Mouse (Mus musculus) liver, embryonic 12.5 days (tissue): ENCODE results near the gene Gm5662. TPM values are rescaled to one million over a fixed set of nuclear protein-coding genes. Genes with fewer than 3 reads are reported as not detected.
"Not testable (repeated sequence)": the region's sequence is repeated elsewhere in the genome, so short reads cannot be mapped to it uniquely, and the experiment has no call there.

Experiments
- ATAC-seq: fragments of 200-750 bp; cut with Nextera tagmentation; 2 replicates; pipeline ENCODE4 v1.8.0; 2017; ENCODE audit warnings: moderate number of reproducible peaks, mild to moderate bottlenecking, moderate library complexity
- H3K27ac ChIP-seq: fragments of 300-500 bp; sonication (generic); 2 replicates; pipeline ENCODE4 v1.5.1; 2016; ENCODE audit warnings: mild to moderate bottlenecking
- H3K27me3 ChIP-seq: fragments of 300-500 bp; sonication (generic); replicated peaks from 2 replicates; pipeline ENCODE4 v1.6.1; 2016; ENCODE audit warnings: mild to moderate bottlenecking, moderate library complexity
- H3K36me3 ChIP-seq: fragments of 300-500 bp; sonication (generic); 2 replicates; pipeline ENCODE4 v1.6.1; 2016; ENCODE audit warnings: mild to moderate bottlenecking, moderate library complexity
- H3K4me1 ChIP-seq: fragments of 300-500 bp; sonication (generic); 2 replicates; pipeline ENCODE4 v1.6.1; 2016
- H3K4me2 ChIP-seq: fragments of 300-500 bp; sonication (generic); 2 replicates; pipeline ENCODE4 v1.6.1; 2016; ENCODE audit warnings: mild to moderate bottlenecking, moderate library complexity
- H3K4me3 ChIP-seq: fragments of 300-500 bp; sonication (generic); 2 replicates; pipeline ENCODE4 v1.5.1; 2016; ENCODE audit warnings: mild to moderate bottlenecking, moderate library complexity
- H3K9ac ChIP-seq: fragments of 300-500 bp; sonication (generic); 2 replicates; pipeline ENCODE4 v1.6.1; 2016; ENCODE audit warnings: mild to moderate bottlenecking, moderate library complexity
- H3K9me3 ChIP-seq: fragments of 300-500 bp; sonication (generic); replicated peaks from 2 replicates; pipeline ENCODE4 v1.6.1; 2016; ENCODE audit warnings: mild to moderate bottlenecking, moderate library complexity
- WGBS: fragments of 180-500 bp; shearing (Covaris S2); methylation state at CpG from one replicate; pipeline ENCODE4 v1.1.7; 2016; ENCODE audit not compliant: insufficient replicate concordance; 5-methylcytosine and 5-hydroxymethylcytosine counted together
- polyA plus RNA-seq: library from polyadenylated mRNA; unstranded; fragments of >200 nt; fragmentation: Nextera tagmentation; extraction: Ambion mirVana; gene quantifications from 2 replicates; pipeline ENCODE4 v1.2.1, GENCODE M21; 2016

Gene Gm5662
- polyA plus RNA-seq = not detected in 2 replicates

- not testable (repeated sequence) for H3K36me3 ChIP-seq, H3K4me2 ChIP-seq, H3K27ac ChIP-seq, H3K4me1 ChIP-seq, H3K9ac ChIP-seq, H3K4me3 ChIP-seq, ATAC-seq, H3K27me3 ChIP-seq, H3K9me3 ChIP-seq
- WGBS = 64% methylated on average over 5 of the region's 5 CpGs
These were observed at the start of gene Gm5662 for GRCm38 (mm10) chr12:88274400-88274799. Gene Gm5662, minus strand, starts transcription at chr12:88274500.

DNA sequence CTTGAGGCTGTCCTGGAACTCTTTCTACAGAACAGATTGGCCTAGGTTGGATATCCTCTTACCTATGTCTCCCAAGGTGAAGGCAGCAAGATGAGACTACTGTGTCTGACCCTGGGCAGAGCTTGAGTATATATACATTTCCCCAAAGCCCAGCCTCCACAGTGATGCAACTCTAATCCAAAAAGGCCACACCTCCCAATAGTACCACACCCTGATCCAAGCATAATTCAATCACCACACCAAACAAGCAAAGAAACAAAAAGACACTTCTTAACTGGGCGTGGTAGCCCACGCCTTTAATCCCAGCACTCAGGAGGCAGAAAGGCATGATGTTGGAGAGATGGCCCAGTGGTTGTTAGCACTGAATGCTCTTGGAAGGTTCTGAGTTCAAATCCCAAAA is 49.6 kb upstream of the Gm5662 start, which contains the start of gene Gm5039:
Gm5039 (minus strand) TSS at position 101 of the 400 bp plus-strand sequence.
- not testable (repeated sequence) for H3K36me3 ChIP-seq, H3K4me3 ChIP-seq, ATAC-seq, H3K9me3 ChIP-seq, H3K4me2 ChIP-seq, H3K27me3 ChIP-seq, H3K4me1 ChIP-seq, H3K27ac ChIP-seq, H3K9ac ChIP-seq
- 74% methylated on average over 2 of the region's 2 CpGs for WGBS

GRCm38 (mm10) chr12:88314556-88314955 is 40.3 kb upstream of the Gm5662 start:
- Histone ChIP-seq H3K4me3 (no peak overlapping the region), H3K4me2 (no peak overlapping the region), H3K9ac (no peak overlapping the region), H3K4me1 (no peaks in the 10 kb centered on the region), H3K9me3 (0 out of 2 replicates have a peak, but pooled peaks cover 4% of the 10 kb centered on the region), H3K27ac (no peak overlapping the region), H3K27me3 (no peaks in the 10 kb centered on the region), H3K36me3 (no peaks in the 10 kb centered on the region)
- ATAC-seq = no peak
- 46% methylated on average over 3 of the region's 3 CpGs for WGBS

- not testable (repeated sequence) for H3K36me3 ChIP-seq, H3K9me3 ChIP-seq, H3K27ac ChIP-seq, H3K9ac ChIP-seq, H3K27me3 ChIP-seq, H3K4me1 ChIP-seq, ATAC-seq, H3K4me2 ChIP-seq, H3K4me3 ChIP-seq
- WGBS = 23% methylated on average over 2 of the region's 2 CpGs
These were observed 22.9 kb upstream of the Gm5662 start for GRCm38 (mm10) chr12:88297171-88297570.

DNA sequence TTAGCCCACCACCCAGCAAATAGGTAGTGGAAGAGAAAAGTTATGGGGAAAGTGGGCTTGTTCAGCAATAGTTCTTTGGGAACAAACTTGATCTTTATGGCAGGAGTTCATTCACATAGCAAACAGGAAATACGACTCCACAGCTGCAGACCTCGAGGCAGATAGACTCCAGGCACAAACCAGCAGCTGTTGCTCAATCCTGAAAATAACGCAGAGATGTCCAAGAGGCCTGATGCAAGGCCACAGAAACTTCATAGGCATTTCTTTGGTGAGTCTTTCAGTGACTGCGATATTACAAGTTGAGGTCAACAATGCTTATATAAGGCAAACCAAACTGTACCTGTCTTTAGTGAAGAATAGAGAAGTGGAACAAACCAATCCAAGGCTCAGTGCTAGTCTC is 18.8 kb upstream of the Gm5662 start:
- not testable (repeated sequence) for H3K4me1 ChIP-seq, H3K27me3 ChIP-seq, H3K4me3 ChIP-seq, H3K9me3 ChIP-seq, H3K9ac ChIP-seq, H3K4me2 ChIP-seq, ATAC-seq, H3K36me3 ChIP-seq, H3K27ac ChIP-seq
- WGBS = 45% methylated on average over 4 of the region's 4 CpGs

DNA sequence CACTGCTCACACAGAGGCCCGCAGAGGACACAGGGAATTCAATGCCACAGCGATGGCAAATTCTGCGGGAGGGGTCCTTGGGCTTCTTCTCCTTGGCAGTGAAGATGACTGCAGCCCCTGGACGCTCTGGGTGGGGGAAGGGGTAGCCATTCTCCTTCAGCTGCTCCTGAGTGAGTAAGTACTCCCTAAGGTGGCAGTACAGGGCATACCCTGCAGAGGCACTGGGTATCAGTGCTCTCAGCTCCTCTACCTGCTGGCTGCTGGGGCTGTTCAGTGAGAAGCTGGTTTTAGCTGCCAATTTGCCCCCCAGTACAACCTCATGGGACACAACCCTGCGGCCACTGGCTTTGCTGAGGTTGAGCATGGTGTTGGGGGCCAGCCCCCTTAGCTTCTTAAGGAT is 10.9 kb upstream of the Gm5662 start:
- not testable (repeated sequence) for H3K4me1 ChIP-seq, H3K27me3 ChIP-seq, H3K4me3 ChIP-seq, H3K36me3 ChIP-seq, H3K27ac ChIP-seq, H3K9me3 ChIP-seq, H3K4me2 ChIP-seq, H3K9ac ChIP-seq
- peak; percentile 32; the same call in 1 of the 2 replicates for ATAC-seq
- 77% methylated on average over 5 of the region's 5 CpGs for WGBS

- WGBS = 27% methylated on average over 1 of the region's 1 CpGs
- no peak overlapping the region for H3K9ac ChIP-seq
- H3K9me3 ChIP-seq = 0 out of 2 replicates have a peak, but pooled peaks cover 9% of the 10 kb centered on the region
- H3K27ac ChIP-seq = no peak overlapping the region
- no peaks in the 10 kb centered on the region for H3K27me3 ChIP-seq
- H3K4me1 ChIP-seq = no peaks in the 10 kb centered on the region
- H3K36me3 ChIP-seq = no peaks in the 10 kb centered on the region
- ATAC-seq = no peak
- H3K4me2 ChIP-seq = no peak overlapping the region
- no peak overlapping the region for H3K4me3 ChIP-seq
These were observed 17.1 kb downstream of the Gm5662 start for GRCm38 (mm10) chr12:88257241-88257640.

DNA sequence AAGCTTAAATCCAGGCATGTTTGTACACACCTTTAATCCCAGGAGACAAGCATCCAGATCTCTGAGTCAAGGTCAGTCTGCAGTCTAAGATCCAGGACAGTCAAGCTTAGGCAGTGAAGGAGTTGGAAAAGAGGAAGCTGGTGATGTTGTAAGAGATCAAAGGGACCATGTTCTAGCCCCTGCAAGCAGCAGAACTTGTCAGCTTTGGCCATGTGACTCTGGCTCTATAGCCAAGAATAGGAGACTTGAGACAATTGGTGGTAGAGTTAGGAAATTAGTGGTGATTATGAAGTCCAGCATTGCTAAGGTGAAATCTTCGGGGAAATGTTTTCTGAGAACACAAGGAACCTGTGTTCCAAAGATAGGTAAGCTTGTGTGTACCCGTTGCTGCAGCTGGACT is 18.4 kb downstream of the Gm5662 start:
- not testable (repeated sequence) for H3K4me2 ChIP-seq, H3K9ac ChIP-seq, H3K27me3 ChIP-seq, H3K27ac ChIP-seq, H3K4me1 ChIP-seq, H3K36me3 ChIP-seq, ATAC-seq, H3K9me3 ChIP-seq, H3K4me3 ChIP-seq
- WGBS = 39% methylated on average over 2 of the region's 2 CpGs

- ATAC-seq, H3K27ac ChIP-seq: not testable (repeated sequence)
- WGBS = 43% methylated on average over 2 of the region's 2 CpGs
These were observed 24.3 kb downstream of the Gm5662 start, which contains the start of gene Gm8332 for GRCm38 (mm10) chr12:88250000-88250399. Gene Gm8332, minus strand, starts transcription at chr12:88250100.

DNA sequence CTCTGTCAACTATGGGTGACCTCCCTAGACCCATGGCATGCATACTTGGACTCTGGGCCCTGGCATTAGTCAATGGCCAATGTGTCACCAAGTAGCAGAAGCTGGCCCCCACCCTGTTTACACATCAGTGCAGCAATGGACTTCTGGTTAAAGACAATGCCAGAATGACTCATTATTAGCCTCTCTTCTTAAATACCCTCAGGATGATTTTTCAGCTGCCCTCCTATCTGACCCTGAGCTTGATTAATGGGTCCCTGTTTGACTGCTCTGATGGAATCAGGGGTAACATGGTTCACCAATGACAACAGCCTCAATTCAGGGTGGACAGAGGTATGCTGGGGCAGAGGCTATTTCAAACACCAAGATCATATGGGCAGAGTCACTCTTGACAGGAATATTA is 28.5 kb downstream of the Gm5662 start:
- H3K27ac ChIP-seq, H3K4me1 ChIP-seq, ATAC-seq, H3K9ac ChIP-seq, H3K4me2 ChIP-seq, H3K36me3 ChIP-seq, H3K27me3 ChIP-seq, H3K9me3 ChIP-seq, H3K4me3 ChIP-seq: not testable (repeated sequence)

More at GRCm38 (mm10) chr12:88250000-88250399, 24.3 kb downstream of the Gm5662 start, which contains the start of gene Gm8332:
- H3K9me3 ChIP-seq, H3K9ac ChIP-seq, H3K36me3 ChIP-seq, H3K4me2 ChIP-seq, H3K27me3 ChIP-seq, H3K4me3 ChIP-seq, H3K4me1 ChIP-seq: not testable (repeated sequence)

DNA sequence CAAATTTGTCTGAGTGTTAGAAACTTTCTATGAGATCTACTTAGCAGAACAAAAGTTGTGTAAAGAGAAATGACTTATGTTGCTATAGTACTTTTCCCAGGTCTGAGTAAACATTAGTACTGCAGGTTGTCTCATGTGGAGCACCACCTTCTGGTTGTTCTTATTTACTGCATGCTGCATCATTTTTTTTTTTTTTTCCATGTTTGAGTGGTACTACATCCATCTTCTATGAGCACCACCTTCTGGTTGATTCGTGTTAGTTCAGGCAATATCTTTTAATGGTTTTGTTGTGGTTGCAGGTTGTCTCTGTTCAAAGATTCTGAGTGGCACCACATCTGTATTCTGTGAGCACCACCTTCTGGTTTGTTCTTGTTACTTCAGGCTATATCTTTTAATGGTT is 31.4 kb downstream of the Gm5662 start:
- H3K4me2 ChIP-seq, H3K27ac ChIP-seq, H3K27me3 ChIP-seq, H3K9me3 ChIP-seq, H3K4me3 ChIP-seq, H3K36me3 ChIP-seq, H3K4me1 ChIP-seq, H3K9ac ChIP-seq, ATAC-seq: not testable (repeated sequence)
- WGBS = 45% methylated on average over 1 of the region's 1 CpGs
